Mouse (Mus musculus) thymus, postnatal 4 days (tissue): ENCODE results near the gene Fam69a.
A peak's percentile ranks its signal among the peaks of the same experiment; 100 is the strongest.
"Not testable (repeated sequence)": the region's sequence is repeated elsewhere in the genome, so short reads cannot be mapped to it uniquely, and the experiment has no call there.

Source experiments
- DNase-seq: peaks from one replicate; pipeline ENCODE4 v3.0.0; 2021

Gene Fam69a

GRCm38 (mm10) chr5:107986967-107987834 is at the start of gene Fam69a:
TSS of gene Fam69a (minus strand) at chr5:107987085.
- peak; percentile 96 for DNase-seq

- no peak for DNase-seq
Observed at GRCm38 (mm10) chr5:108035523-108035922, 48.6 kb upstream of the Fam69a start.

GRCm38 (mm10) chr5:108034194-108034593 is 47.3 kb upstream of the Fam69a start:
- DNase-seq = no peak

- no peak for DNase-seq
Observed at GRCm38 (mm10) chr5:108031267-108031666, 44.4 kb upstream of the Fam69a start.

GRCm38 (mm10) chr5:108029968-108030367 is 43.1 kb upstream of the Fam69a start:
- DNase-seq = peak; percentile 26

GRCm38 (mm10) chr5:108028797-108029536 is 42.1 kb upstream of the Fam69a start:
- DNase-seq = not testable (repeated sequence)

GRCm38 (mm10) chr5:108028230-108028629 is 41.3 kb upstream of the Fam69a start:
- DNase-seq = no peak

- DNase-seq = no peak
Observed at GRCm38 (mm10) chr5:108021346-108021745, 34.5 kb upstream of the Fam69a start.

- no peak for DNase-seq
Observed at GRCm38 (mm10) chr5:108019367-108019766, 32.5 kb upstream of the Fam69a start.

GRCm38 (mm10) chr5:108017232-108017631 is 30.3 kb upstream of the Fam69a start:
- no peak for DNase-seq

- no peak for DNase-seq
Observed at GRCm38 (mm10) chr5:108015422-108015821, 28.5 kb upstream of the Fam69a start.

- DNase-seq = no peak
Observed at GRCm38 (mm10) chr5:108014173-108014572, 27.3 kb upstream of the Fam69a start.

- no peak for DNase-seq
Observed at GRCm38 (mm10) chr5:108009721-108010120, 22.8 kb upstream of the Fam69a start.

- peak; percentile 37 for DNase-seq
Observed at GRCm38 (mm10) chr5:108005134-108005533, 18.2 kb upstream of the Fam69a start.

- no peak for DNase-seq
Observed at GRCm38 (mm10) chr5:108002734-108003133, 15.8 kb upstream of the Fam69a start.

GRCm38 (mm10) chr5:108000776-108001548 is 14.1 kb upstream of the Fam69a start:
- DNase-seq = peak; percentile 77

- DNase-seq = no peak
Observed at GRCm38 (mm10) chr5:107997717-107998116, 10.8 kb upstream of the Fam69a start.

- DNase-seq = no peak
Observed at GRCm38 (mm10) chr5:107995936-107996335, 9.1 kb upstream of the Fam69a start.

- DNase-seq = no peak
Observed at GRCm38 (mm10) chr5:107987835-107988251, 958 bp upstream of the Fam69a start.

- peak; percentile 70 for DNase-seq
Observed at GRCm38 (mm10) chr5:107986255-107986966, 474 bp downstream of the Fam69a start.

- DNase-seq = no peak
Observed at GRCm38 (mm10) chr5:107983946-107984345, 2.9 kb downstream of the Fam69a start.

GRCm38 (mm10) chr5:107982016-107982415 is 4.9 kb downstream of the Fam69a start:
- DNase-seq = no peak
